Mouse (Mus musculus): ENCODE measurements around the gene Atg5. TPM values are rescaled to one million over a fixed set of nuclear protein-coding genes. Genes with fewer than 3 reads are reported as not detected.
"Not testable (repeated sequence)": the region's sequence is repeated elsewhere in the genome, so short reads cannot be mapped to it uniquely, and the experiment has no call there.

Atg5 gene
- 10 to 100 TPM; 20.7 to 24.8 TPM for total RNA-seq (2021)
- long read RNA-seq, experiment 1, transcript Atg5-201 (8 exons, 2,352 nt): major isoform, 21 of 35 reads
- long read RNA-seq, experiment 1, partial matches to known transcripts: 0 of 35 reads
- long read RNA-seq, experiment 1, other reads (novel, unspliced or antisense): 14 of 35 reads
- long read RNA-seq, experiment 2, transcript Atg5-201 (8 exons, 2,352 nt): major isoform, 18 of 24 reads
- long read RNA-seq, experiment 2, partial matches to known transcripts: 0 of 24 reads
- long read RNA-seq, experiment 2, other reads (novel, unspliced or antisense): 6 of 24 reads

DNA sequence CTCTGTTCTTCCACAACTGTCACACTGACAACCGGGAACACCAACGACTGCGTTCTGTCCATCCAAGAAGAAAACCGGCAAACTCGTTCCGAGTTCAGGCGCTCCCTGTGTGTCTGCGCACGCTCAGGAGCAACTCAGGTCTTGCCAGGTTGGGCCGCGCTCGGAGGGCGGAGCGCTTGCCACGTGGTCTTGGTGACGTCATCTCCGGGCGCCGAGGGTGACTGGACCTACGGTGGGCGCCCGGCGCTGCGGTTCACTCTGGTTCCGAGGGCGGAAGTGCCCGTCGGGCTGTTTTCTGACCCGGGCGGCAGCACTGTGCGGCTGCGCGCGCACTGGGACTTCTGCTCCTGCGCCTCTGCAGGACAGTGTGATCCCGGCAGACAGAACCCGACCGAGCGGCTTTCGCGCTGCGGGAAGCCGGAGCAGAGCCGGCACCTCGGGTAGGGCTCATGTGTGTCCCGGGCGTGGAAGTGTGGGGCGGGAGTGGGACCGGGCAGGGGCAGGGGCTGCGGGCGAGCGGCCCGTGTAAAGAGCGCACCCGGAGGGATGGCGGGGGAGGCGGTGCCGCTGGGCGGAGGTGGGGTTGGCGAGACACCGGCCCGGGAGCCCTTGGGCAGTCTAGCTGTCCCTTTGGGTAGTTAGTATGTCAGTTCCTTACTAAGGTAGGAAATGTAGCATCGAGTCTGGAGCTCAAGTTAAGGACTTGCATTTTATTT lies at the start of gene Atg5:
Gene Atg5, plus strand, starts transcription at position 214 of the 716 bp plus-strand sequence.
- intact Hi-C loops (cut with DNase I): no loop called here
- peak; percentile 36 for TF ChIP-seq CTCF (IDR thresholded peaks at IDR 0.05)
- Histone ChIP-seq H3K4me3 (peak within 1 kb of the TSS; percentile 80), H3K27ac (peak within 1 kb of the TSS; percentile 87)
- peak; percentile 99 for DNase-seq (ENCODE audit: extremely low spot score in 1 of 2, low spot score in 2 of 2)

DNA sequence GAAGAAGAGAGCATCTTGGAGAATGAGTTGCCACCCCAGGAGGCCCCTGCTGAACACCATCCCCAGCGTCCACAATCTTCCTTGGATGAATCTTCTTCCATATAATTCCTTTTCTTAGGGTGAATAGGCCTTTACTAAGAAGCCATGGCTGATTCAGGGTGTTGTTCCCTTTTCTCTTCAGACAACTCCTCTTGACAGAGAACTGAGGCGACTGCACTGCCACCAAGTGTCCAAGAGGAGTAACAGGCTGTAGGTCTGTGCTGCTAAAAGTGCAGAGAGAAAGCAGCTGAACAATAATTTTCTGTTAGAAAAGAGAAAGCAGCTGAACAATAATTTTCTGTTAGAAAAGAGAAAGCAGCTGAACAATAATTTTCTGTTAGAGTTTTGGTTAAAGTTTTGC lies 49.1 kb upstream of the Atg5 start:
- DNase-seq (ENCODE audit: extremely low spot score in 1 of 2, low spot score in 2 of 2); intact Hi-C loops (cut with DNase I): not testable (repeated sequence)

DNA sequence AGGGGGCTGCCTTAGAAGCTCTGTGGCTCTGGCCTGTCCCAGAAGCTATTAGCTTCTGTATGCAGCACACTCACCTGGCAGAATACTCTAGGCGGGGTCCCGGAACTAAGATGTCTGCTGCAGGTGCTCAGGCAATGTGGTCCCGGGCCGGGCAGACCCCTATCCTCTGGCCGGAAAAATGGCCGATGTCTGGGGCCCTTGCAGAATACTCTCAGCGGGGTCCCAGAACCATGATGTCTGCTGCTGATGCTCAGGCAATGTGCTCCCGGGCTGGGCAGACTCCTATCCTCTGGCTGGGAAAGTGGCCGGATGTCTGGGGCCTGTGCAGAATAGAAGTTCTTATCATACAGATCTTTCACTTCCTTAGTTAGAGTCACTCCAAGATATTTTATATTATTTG lies 43.8 kb upstream of the Atg5 start:
- TF ChIP-seq CTCF (IDR thresholded peaks at IDR 0.05): no peak

More for the DNA sequence above, 49.1 kb upstream of the Atg5 start:
- not testable (repeated sequence) for H3K27ac ChIP-seq, H3K4me3 ChIP-seq
- TF ChIP-seq CTCF (IDR thresholded peaks at IDR 0.05): peak; percentile 55

DNA sequence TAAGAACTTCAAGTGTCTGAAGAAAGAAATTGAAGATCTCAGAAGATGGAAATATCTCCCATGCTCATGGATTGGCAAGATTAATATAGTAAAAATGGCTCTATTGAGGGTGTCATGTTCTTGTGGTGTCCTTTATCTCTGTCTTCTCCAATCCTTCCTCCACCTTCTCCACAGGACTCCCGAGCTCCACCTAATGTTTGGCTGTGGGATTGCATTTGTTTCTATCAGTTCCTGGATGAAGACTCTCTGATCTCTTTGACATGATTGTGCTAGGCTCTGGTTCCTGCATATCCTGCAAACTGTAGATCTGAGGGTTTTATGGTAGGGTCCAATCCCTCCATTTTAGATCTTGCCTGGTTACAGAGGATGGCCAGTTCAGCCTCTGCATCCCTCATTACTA lies 34.8 kb upstream of the Atg5 start:
- intact Hi-C loops (cut with DNase I); H3K27ac ChIP-seq; H3K4me3 ChIP-seq: not testable (repeated sequence)
- peak; percentile 64 for TF ChIP-seq CTCF (IDR thresholded peaks at IDR 0.05)
- DNase-seq (ENCODE audit: extremely low spot score in 1 of 2, low spot score in 2 of 2): peak; percentile 25 to 57

More for the DNA sequence above, 43.8 kb upstream of the Atg5 start:
- intact Hi-C loops (cut with DNase I): no loop called here
- DNase-seq (ENCODE audit: extremely low spot score in 1 of 2, low spot score in 2 of 2): no peak
- Histone ChIP-seq H3K4me3 (no peak overlapping the region), H3K27ac (no peak overlapping the region)

DNA sequence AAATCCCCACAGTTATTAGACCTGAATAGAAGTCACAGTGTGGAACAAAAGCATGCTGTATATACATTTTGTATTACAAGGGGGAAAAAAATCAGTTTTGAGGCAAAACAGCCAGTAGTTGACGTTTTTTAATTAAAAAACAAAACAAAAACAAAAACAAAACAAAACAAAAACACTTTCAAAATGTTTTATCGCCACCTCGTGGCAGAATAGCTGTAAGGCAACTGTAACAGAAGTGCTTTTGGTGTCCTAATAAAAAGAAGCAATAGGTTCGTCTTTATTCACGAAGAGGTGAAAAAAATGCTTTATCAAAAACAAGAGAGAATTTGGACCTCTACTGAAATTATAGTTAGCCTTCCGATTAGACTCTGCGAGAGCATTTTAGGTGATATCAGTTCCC lies 32.9 kb upstream of the Atg5 start:
- peak; percentile 69 for TF ChIP-seq CTCF (IDR thresholded peaks at IDR 0.05)
- not testable (repeated sequence) for DNase-seq (ENCODE audit: extremely low spot score in 1 of 2, low spot score in 2 of 2); H3K27ac ChIP-seq; H3K4me3 ChIP-seq
- intact Hi-C loops (cut with DNase I): loop anchor here (2.0 kb wide), 1 partner anchor 280 kb away; no protein-coding TSS in a partner anchor

DNA sequence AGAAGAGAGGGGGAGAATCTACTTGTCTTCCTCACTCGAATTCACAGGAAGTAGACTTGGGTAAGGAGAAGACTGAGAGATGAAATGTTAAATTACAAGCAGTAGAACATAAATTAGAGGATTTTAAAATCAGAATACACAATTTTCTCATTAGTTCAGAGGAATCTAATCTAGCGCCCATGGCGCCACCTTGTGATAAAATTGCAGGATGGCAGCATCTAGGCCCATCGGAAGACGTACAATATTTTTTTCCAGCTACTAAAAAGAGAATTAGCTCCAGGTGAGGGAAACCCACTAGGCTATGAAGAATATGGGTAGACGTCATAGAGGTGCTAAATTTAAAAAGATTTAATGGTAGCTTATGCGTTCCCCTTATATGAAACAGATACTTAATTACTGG lies 11.5 kb upstream of the Atg5 start:
- no peak overlapping the region for H3K4me3 ChIP-seq
- no peak overlapping the region for H3K27ac ChIP-seq
- no peak for DNase-seq (ENCODE audit: extremely low spot score in 1 of 2, low spot score in 2 of 2)
- TF ChIP-seq CTCF (IDR thresholded peaks at IDR 0.05): peak; percentile 59
- intact Hi-C loops (cut with DNase I): no loop called here

DNA sequence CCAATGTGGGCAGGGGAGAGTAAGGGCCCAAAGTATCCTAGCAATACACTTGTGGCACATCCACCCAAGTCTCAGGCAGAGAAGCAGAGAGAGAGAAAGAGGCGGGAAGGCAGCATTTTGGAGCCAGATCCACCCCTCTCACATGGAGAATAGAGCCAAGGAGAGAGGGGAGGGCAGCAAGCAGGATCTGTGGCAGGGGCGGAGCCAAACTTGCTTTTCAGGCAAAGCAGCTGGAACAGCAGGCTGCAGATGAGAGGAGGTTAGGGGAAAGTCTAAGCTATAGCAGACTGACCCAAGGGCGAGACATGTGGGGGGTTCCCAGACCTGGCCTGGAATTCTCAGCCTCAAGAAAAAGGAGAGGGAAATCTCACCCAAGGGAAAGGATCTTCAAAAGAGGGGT lies 2.3 kb upstream of the Atg5 start:
- Histone ChIP-seq H3K27ac (no peak overlapping the region), H3K4me3 (no peak overlapping the region)
- TF ChIP-seq CTCF (IDR thresholded peaks at IDR 0.05): no peak
- DNase-seq (ENCODE audit: extremely low spot score in 1 of 2, low spot score in 2 of 2): no peak
- intact Hi-C loops (cut with DNase I): no loop called here

DNA sequence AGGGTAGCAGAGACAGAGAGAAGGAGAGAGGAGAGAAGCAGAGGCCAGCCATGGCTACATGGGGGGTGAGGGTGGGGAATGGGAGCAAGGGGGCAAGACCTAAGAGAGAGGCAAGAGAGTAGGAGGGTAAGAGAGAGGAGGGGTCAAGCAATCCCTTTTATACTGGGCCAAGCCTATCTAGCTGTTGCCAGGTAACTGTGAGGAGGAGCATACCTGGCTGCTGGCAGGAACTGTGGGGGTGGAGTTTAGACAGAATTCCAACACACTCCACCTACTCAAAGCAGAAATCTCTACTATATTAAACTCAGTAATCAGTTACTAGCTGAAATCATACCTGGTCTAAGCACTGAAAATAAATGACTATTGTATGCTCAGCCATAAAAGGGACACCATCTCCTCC lies 1.6 kb upstream of the Atg5 start:
- no peak for TF ChIP-seq CTCF (IDR thresholded peaks at IDR 0.05)
- no peak overlapping the region for H3K4me3 ChIP-seq
- intact Hi-C loops (cut with DNase I): no loop called here
- DNase-seq (ENCODE audit: extremely low spot score in 1 of 2, low spot score in 2 of 2): no peak
- no peak overlapping the region for H3K27ac ChIP-seq

DNA sequence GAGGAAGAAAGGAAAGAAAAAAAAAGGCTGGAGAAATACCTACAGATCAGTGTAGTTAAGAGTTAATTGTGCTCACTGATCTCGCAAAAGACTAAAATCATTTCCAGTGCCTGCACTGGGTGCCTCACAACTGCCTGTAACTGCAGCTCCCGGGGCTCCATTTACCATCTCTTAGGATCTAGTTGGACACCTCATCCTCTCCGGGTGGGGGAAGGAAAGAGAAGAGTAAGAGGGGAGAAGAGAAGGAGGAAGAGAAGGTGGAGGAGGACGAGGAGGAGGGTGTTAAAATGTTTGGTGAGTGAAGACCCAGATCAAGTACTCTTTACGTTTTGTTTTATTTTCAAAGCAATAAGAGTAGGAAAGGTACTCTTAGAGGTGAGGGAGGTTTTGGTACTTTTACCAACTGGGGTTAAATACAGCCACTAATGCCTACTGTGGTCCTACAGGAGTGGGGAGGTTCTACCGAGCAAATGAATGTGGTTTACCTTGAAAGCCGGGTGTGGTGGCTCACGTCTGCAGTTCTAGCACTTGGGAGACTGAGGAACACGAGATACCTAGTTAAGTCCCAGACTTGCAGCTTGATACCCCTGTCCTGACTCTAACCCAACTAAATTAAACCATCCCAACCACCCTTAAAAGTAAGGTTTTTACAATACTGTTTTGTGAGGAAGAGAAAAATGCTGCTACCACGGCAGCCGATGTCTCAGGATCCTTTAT lies 574 bp upstream of the Atg5 start:
- no peak for DNase-seq (ENCODE audit: extremely low spot score in 1 of 2, low spot score in 2 of 2)
- Histone ChIP-seq H3K4me3 (peak overlapping the region; percentile 80), H3K27ac (peak overlapping the region; percentile 69)
- TF ChIP-seq CTCF (IDR thresholded peaks at IDR 0.05): no peak
- intact Hi-C loops (cut with DNase I): no loop called here

DNA sequence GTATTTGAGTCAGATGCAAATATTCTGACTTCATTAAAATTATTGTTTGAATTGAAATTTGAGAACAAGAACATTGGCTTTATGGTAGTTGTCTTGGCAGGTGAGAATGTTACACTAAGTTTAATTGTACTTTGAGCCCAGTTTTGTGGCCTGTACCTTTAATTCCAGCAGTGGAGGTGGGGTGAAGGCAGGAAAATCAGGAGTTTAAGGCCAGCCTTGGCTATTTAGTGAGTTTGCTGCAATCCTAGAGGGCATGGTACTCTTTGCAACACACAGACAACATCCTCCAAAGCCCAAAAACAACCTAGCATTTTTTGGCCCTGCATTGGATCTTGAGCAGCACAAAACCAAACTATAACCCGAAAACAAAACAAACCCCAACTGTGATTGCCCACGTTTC lies 1.1 kb downstream of the Atg5 start:
- Histone ChIP-seq H3K4me3 (peak overlapping the region; percentile 80), H3K27ac (no peak overlapping the region)
- no peak for DNase-seq (ENCODE audit: extremely low spot score in 1 of 2, low spot score in 2 of 2)
- intact Hi-C loops (cut with DNase I): no loop called here
- TF ChIP-seq CTCF (IDR thresholded peaks at IDR 0.05): no peak

DNA sequence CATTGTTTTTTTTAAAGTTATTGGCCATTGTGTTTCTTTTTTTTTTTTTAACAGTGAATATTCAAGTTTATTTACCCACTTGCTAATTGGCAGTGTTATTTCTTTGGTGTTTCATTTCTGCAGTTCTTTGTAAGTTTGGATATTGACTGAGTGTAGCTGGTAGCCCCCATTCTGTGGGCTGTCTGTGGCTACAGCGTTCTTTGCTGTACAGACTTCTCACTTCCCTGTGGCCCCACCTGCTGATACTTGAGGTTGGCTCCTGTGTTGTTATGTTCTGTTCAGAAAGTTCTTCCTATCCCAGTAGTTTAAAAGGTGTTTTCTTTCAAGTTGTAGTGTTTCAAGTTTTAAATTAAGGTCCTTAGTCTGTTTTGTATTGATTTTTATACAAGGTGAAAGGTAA lies 14.2 kb downstream of the Atg5 start:
- intact Hi-C loops (cut with DNase I): no loop called here
- no peak for DNase-seq (ENCODE audit: extremely low spot score in 1 of 2, low spot score in 2 of 2)
- TF ChIP-seq CTCF (IDR thresholded peaks at IDR 0.05): no peak
- H3K27ac ChIP-seq: no peak overlapping the region
- no peak overlapping the region for H3K4me3 ChIP-seq

DNA sequence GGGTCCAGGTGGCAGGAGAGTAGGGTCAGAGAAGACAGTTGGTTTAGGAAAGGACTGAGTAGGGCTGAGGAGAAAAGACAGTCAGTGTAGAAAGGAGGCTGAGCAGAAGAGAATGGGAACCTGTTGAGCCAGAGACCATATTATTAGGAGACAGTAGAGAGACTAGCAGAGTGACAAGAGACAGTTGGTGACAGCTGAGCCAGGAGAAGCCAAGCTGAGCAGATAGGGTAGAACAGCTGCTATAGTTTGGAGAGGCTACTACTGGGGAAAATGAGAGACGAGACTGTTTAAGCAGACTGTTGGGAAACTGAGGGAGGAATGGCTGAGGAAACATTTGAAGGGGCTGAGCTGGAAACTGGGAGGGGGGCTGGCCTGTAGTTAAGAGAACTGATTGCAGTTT lies 16.9 kb downstream of the Atg5 start:
- DNase-seq (ENCODE audit: extremely low spot score in 1 of 2, low spot score in 2 of 2): no peak
- TF ChIP-seq CTCF (IDR thresholded peaks at IDR 0.05): no peak

More for the DNA sequence above, 16.9 kb downstream of the Atg5 start:
- H3K27ac ChIP-seq: no peak overlapping the region
- intact Hi-C loops (cut with DNase I): no loop called here
- no peak overlapping the region for H3K4me3 ChIP-seq
